Comparison of ENCODE assay signal across 8 mouse cellular contexts in genomic region chr12:79613061-79613788, GRCm38 (mm10).
DNase-seq lines count a peak whose midpoint lies in the region; ATAC-seq and TF ChIP-seq lines count a peak whose summit lies in the region.

No protein-coding gene starts in this region.

- no peak for TF ChIP-seq EP300 in heart, adult 2 months (IDR thresholded peaks at IDR 0.05; ENCODE audit: insufficient read depth, low read depth, low read length)
- TF ChIP-seq EP300 in CH12.LX (IDR thresholded peaks at IDR 0.05; ENCODE audit: low read length): no peak

- in situ Hi-C loops in CH12.LX (cut with MboI; ENCODE audit: low pct_ligation_motif_present, low pct_unique_long_range_greater_than_20kb, low sequenced_read_pairs): loop anchor here (5.0 kb wide), 1 partner anchor 256 kb away; no protein-coding TSS in a partner anchor

- TF ChIP-seq POLR2A in heart, adult 2 months (IDR thresholded peaks at IDR 0.05; ENCODE audit: insufficient read depth, low read depth, low read length): no peak
- TF ChIP-seq POLR2A in CH12.LX (IDR thresholded peaks at IDR 0.05; ENCODE audit: low read depth, low read length): no peak

- no peak overlapping the region for H3K4me3 ChIP-seq in heart, adult 2 months
- H3K4me3 ChIP-seq in CH12.LX (replicated peaks in 1 of 3; ENCODE audit: low read depth in 2 of 3, low read length in 2 of 3, poor library complexity in 1 of 3): no peak overlapping the region
- no peak overlapping the region for H3K4me3 ChIP-seq in embryonic facial prominence, embryonic 13.5 days
- no peak overlapping the region for H3K4me3 ChIP-seq in hindbrain, postnatal 0 days (ENCODE audit: low read length)

- no peak for TF ChIP-seq RAD21 in CH12.LX (IDR thresholded peaks at IDR 0.05; ENCODE audit: low read depth, low read length)

- H3K27me3 ChIP-seq in heart, adult 2 months (ENCODE audit: control insufficient read depth, insufficient read depth, low read length): no peaks in the 10 kb centered on the region
- H3K27me3 ChIP-seq in CH12.LX (replicated peaks): no peaks in the 10 kb centered on the region
- no peaks in the 10 kb centered on the region for H3K27me3 ChIP-seq in embryonic facial prominence, embryonic 13.5 days
- no peaks in the 10 kb centered on the region for H3K27me3 ChIP-seq in hindbrain, postnatal 0 days (ENCODE audit: insufficient read depth, low read length)

- H3K27ac ChIP-seq in heart, adult 2 months: peak overlapping the region; percentile 69
- peak overlapping the region; percentile 45 for H3K27ac ChIP-seq in CH12.LX (ENCODE audit: insufficient read depth, low read depth)
- peak overlapping the region; percentile 91 for H3K27ac ChIP-seq in embryonic facial prominence, embryonic 13.5 days
- peak overlapping the region; percentile 64; the same call in 1 of the 2 replicates for H3K27ac ChIP-seq in hindbrain, postnatal 0 days

- peak; percentile 43; the same call in 1 of the 2 replicates for ATAC-seq in embryonic facial prominence, embryonic 13.5 days (ENCODE audit: insufficient number of reproducible peaks, insufficient read depth, low FRiP score, low TSS enrichment, low read depth)
- ATAC-seq in hindbrain, postnatal 0 days: peak; percentile 84

- intact Hi-C loops in heart, adult 2 months (cut with DNase I): loop anchor here (1.0 to 10.0 kb wide), 8 partner anchors 184 to 519 kb away; no protein-coding TSS in a partner anchor
- intact Hi-C loops in heart, postnatal 36 days (cut with DNase I): loop anchor here (2.0 to 5.0 kb wide), 5 partner anchors 224 to 500 kb away; partner anchors contain the start of gene Zfp36l1

- H3K9me3 ChIP-seq in CH12.LX (replicated peaks; ENCODE audit: low read length): no peaks in the 10 kb centered on the region
- H3K9me3 ChIP-seq in embryonic facial prominence, embryonic 13.5 days: no peaks in the 10 kb centered on the region
- H3K9me3 ChIP-seq in hindbrain, postnatal 0 days (ENCODE audit: low read length): no peaks in the 10 kb centered on the region

- no peaks in the 10 kb centered on the region for H3K36me3 ChIP-seq in heart, adult 2 months (ENCODE audit: control insufficient read depth, insufficient read depth, low read length)
- peaks cover 0 to 2% of the 10 kb centered on the region in 2 experiments for H3K36me3 ChIP-seq in CH12.LX (replicated peaks in 1 of 2; ENCODE audit: control insufficient read depth in 1 of 2, insufficient read depth in 1 of 2, low read length in 1 of 2)
- H3K36me3 ChIP-seq in embryonic facial prominence, embryonic 13.5 days: no peaks in the 10 kb centered on the region
- H3K36me3 ChIP-seq in hindbrain, postnatal 0 days (ENCODE audit: insufficient read depth, low read length): no peaks in the 10 kb centered on the region

- no peak for TF ChIP-seq CTCF in heart, adult 2 months (IDR thresholded peaks at IDR 0.05)
- TF ChIP-seq CTCF in CH12.LX (conservative IDR thresholded peaks at IDR 0.05 in 1 of 2, IDR thresholded peaks at IDR 0.05 in 1 of 2; ENCODE audit: low read depth in 2 of 2, low read length in 2 of 2): no peak
- no peak for TF ChIP-seq CTCF in hindbrain, postnatal 0 days (IDR thresholded peaks at IDR 0.05; ENCODE audit: low read depth)

- no peaks in the 10 kb centered on the region for H3K79me2 ChIP-seq in heart, adult 2 months (replicated peaks; ENCODE audit: control insufficient read depth, insufficient read depth, low read length)
- no peaks in the 10 kb centered on the region for H3K79me2 ChIP-seq in CH12.LX (replicated peaks; ENCODE audit: control insufficient read depth, extremely low read depth, insufficient read depth, poor library complexity, severe bottlenecking)

- DNase-seq in heart, adult 2 months: peak in 1 of 2 experiments; percentile 32
- DNase-seq in heart, postnatal 36 days: no peak
- DNase-seq in CH12.LX (ENCODE audit: extremely low read depth): no peak
- peak; percentile 57 for DNase-seq in hindbrain, postnatal 0 days (ENCODE audit: low spot score)
- peak; percentile 43 for DNase-seq in lung, postnatal 10 days
- no peak for DNase-seq in thymus, postnatal 10 days (ENCODE audit: low spot score in 2 of 2)
- DNase-seq in frontal cortex, postnatal 25 days (ENCODE audit: low spot score in 2 of 2): no peak

- H3K9ac ChIP-seq in heart, adult 2 months (ENCODE audit: low read depth, low read length): no peak overlapping the region
- no peak overlapping the region for H3K9ac ChIP-seq in CH12.LX (ENCODE audit: insufficient read depth, low read depth)
- no peak overlapping the region for H3K9ac ChIP-seq in embryonic facial prominence, embryonic 13.5 days
- H3K9ac ChIP-seq in hindbrain, postnatal 0 days (replicated peaks; ENCODE audit: low read length): no peak overlapping the region

- WGBS in heart, adult 2 months: 72% methylated on average over 8 of the region's 8 CpGs
- WGBS in embryonic facial prominence, embryonic 13.5 days: 71% methylated on average over 8 of the region's 8 CpGs
- WGBS in hindbrain, postnatal 0 days: 68% methylated on average over 8 of the region's 8 CpGs

- H3K4me1 ChIP-seq in heart, adult 2 months (ENCODE audit: control insufficient read depth, insufficient read depth, low read length): peaks cover 12% of the 10 kb centered on the region
- peaks cover 25 to 68% of the 10 kb centered on the region in 2 experiments for H3K4me1 ChIP-seq in CH12.LX (ENCODE audit: control insufficient read depth in 1 of 2, insufficient read depth in 2 of 2)
- peaks cover 60% of the 10 kb centered on the region for H3K4me1 ChIP-seq in embryonic facial prominence, embryonic 13.5 days
- H3K4me1 ChIP-seq in hindbrain, postnatal 0 days (ENCODE audit: insufficient read depth, low read length): no peaks in the 10 kb centered on the region; the same call in 1 of the 2 replicates

- no peak overlapping the region for H3K4me2 ChIP-seq in CH12.LX (ENCODE audit: insufficient read depth, low read depth, poor library complexity, severe bottlenecking)
- no peak overlapping the region for H3K4me2 ChIP-seq in embryonic facial prominence, embryonic 13.5 days
- no peak overlapping the region for H3K4me2 ChIP-seq in hindbrain, postnatal 0 days (ENCODE audit: low read depth, low read length)

- dilution Hi-C loops in CH12.LX (cut with MboI; ENCODE audit: extremely low pct_ligation_motif_present, extremely low pct_unique_long_range_greater_than_20kb, low sequenced_read_pairs): no loop called here

TF ChIP-seq in CH12.LX, 34 proteins besides CTCF, POLR2A, EP300 and RAD21:
- TF ChIP-seq POLR2AphosphoS2 (IDR thresholded peaks at IDR 0.05; ENCODE audit: low read depth, low read length) (no peak), RCOR1 (conservative IDR thresholded peaks at IDR 0.05; ENCODE audit: low read depth, low read length) (peak; percentile 14; the same call in 1 of the 2 replicates), USF2 (conservative IDR thresholded peaks at IDR 0.05; ENCODE audit: low read depth, low read length) (no peak), MEF2A (IDR thresholded peaks at IDR 0.05; ENCODE audit: borderline replicate concordance, low read depth, low read length) (no peak), ZNF384 (IDR thresholded peaks at IDR 0.05; ENCODE audit: low read depth, low read length) (no peak; the same call in 1 of the 2 replicates), MAX (IDR thresholded peaks at IDR 0.05; ENCODE audit: low read length) (0 out of 2 replicates have a peak, but pooled peaks have one; percentile 24), E2F4 (IDR thresholded peaks at IDR 0.05; ENCODE audit: insufficient replicate concordance, low read depth, low read length) (no peak), TCF12 (IDR thresholded peaks at IDR 0.05; ENCODE audit: low read depth, low read length) (no peak), CHD2 (IDR thresholded peaks at IDR 0.05; ENCODE audit: low read length) (no peak), SMC3 (IDR thresholded peaks at IDR 0.05; ENCODE audit: low read depth, low read length) (no peak), USF1 (IDR thresholded peaks at IDR 0.05; ENCODE audit: low read depth, low read length) (no peak), IRF4 (IDR thresholded peaks at IDR 0.05; ENCODE audit: low read depth, low read length) (no peak), PAX5 (IDR thresholded peaks at IDR 0.05; ENCODE audit: low read length) (no peak), ELF1 (IDR thresholded peaks at IDR 0.05; ENCODE audit: low read depth, low read length) (no peak), MAZ (IDR thresholded peaks at IDR 0.05; ENCODE audit: low read depth, low read length) (no peak), MXI1 (IDR thresholded peaks at IDR 0.05; ENCODE audit: low read depth, low read length) (no peak)

Comparison
In these comparisons a context has a peak if more than half of its experiments do, and no peak if none do; other contexts are left out.
1. DNase-seq: peak in hindbrain, postnatal 0 days (single experiment) and lung, postnatal 10 days (single experiment); none in heart, postnatal 36 days (0 of 2), CH12.LX (single experiment), thymus, postnatal 10 days (0 of 2) and frontal cortex, postnatal 25 days (0 of 2).
2. Peak in every context shown above with its lines, with median percentiles within 50 percentile points of each other: H3K27ac ChIP-seq.